Mouse (Mus musculus) lung, adult 2 months (tissue): ENCODE data around the gene Ptprg. TPM values are rescaled to one million over a fixed set of nuclear protein-coding genes. Genes with fewer than 3 reads are reported as not detected.

Experiments
- DNase-seq: peaks from one replicate; pipeline ENCODE4 v3.0.0; 2022
- H3K4me1 ChIP-seq: fragments of 200-500 bp; 2 replicates; pipeline ENCODE4 v1.6.1; 2011; ENCODE audit warnings: low read length; ENCODE audit not compliant: control insufficient read depth, insufficient read depth
- H3K4me3 ChIP-seq: fragments of 200-500 bp; replicated peaks from 2 replicates; pipeline ENCODE3; 2011; ENCODE audit warnings: low read depth, mild to moderate bottlenecking, control low read depth, low read length; ENCODE audit errors: extremely low read depth
- CTCF ChIP-seq: fragments of 200-500 bp; IDR thresholded peaks from 2 replicates; pipeline ENCODE4 v1.5.1; 2011; ENCODE audit warnings: mild to moderate bottlenecking, low read length, control low read depth; ENCODE audit not compliant: insufficient read depth
- POLR2A ChIP-seq: fragments of 200-500 bp; IDR thresholded peaks from 2 replicates; pipeline ENCODE4 v1.6.1; 2011; ENCODE audit warnings: low read depth, mild to moderate bottlenecking, control low read depth, low read length, borderline replicate concordance; ENCODE audit errors: extremely low read depth
- WGBS: fragments of 180-500 bp; shearing (Covaris S2); methylation state at CpG from one replicate; pipeline ENCODE4 v1.1.7; 2018; 5-methylcytosine and 5-hydroxymethylcytosine counted together
- polyA plus RNA-seq: library from polyadenylated mRNA; depleted of rRNA; stranded (reverse); fragments of >200 nt; gene quantifications from 2 replicates; pipeline ENCODE4 v1.2.3, GENCODE M21; 2012

Gene Ptprg
- polyA plus RNA-seq, 1 experiment = 79.9 TPM

- no peak for DNase-seq
- TF ChIP-seq CTCF = no peak
- TF ChIP-seq POLR2A = no peak
- WGBS = 79% methylated on average over 7 of the region's 7 CpGs
- no peak overlapping the region for H3K4me3 ChIP-seq
- peaks cover under 1% of the 10 kb centered on the region; the same call in 1 of the 2 replicates for H3K4me1 ChIP-seq
These were observed 269.7 kb downstream of the Ptprg start for GRCm38 (mm10) chr14:11822830-11823700.

GRCm38 (mm10) chr14:11823701-11824095 lies 270.4 kb downstream of the Ptprg start:
- DNase-seq = no peak
- 78% methylated on average over 6 of the region's 6 CpGs for WGBS
- no peaks in the 10 kb centered on the region for H3K4me1 ChIP-seq
- H3K4me3 ChIP-seq = no peak overlapping the region
- TF ChIP-seq CTCF (no peak), POLR2A (no peak)

- Histone ChIP-seq H3K4me3 (no peak overlapping the region), H3K4me1 (no peaks in the 10 kb centered on the region)
- DNase-seq = no peak
- TF ChIP-seq POLR2A (no peak), CTCF (no peak)
- WGBS = 91% methylated on average over 8 of the region's 8 CpGs
These were observed 271.6 kb downstream of the Ptprg start for GRCm38 (mm10) chr14:11824915-11825314.

- no peak for TF ChIP-seq POLR2A
- no peak for TF ChIP-seq CTCF
- H3K4me3 ChIP-seq = no peak overlapping the region
- H3K4me1 ChIP-seq = no peaks in the 10 kb centered on the region
- DNase-seq = no peak
- 86% methylated on average over 2 of the region's 2 CpGs for WGBS
These were observed 272.2 kb downstream of the Ptprg start for GRCm38 (mm10) chr14:11825551-11825950.

DNA sequence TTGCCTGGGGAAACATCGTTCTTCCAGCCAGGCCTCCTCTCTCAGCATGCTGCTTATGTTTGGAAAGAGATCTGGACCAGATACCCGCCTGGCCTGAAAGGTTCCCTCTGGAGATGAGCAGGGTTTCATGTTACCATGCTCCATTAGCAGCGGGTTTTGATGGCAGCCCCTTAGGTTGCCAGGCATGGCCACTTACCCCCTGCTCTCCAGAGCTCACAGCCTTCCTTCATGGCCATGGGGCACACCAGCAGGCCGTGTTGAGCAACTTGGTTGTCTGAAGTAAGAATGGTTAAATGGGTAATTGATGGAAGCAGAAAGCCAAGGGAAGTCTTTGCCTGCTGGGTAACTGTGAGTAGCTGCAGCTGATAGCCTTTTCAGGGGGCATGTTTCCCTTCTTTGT lies 274.8 kb downstream of the Ptprg start:
- WGBS = 64% methylated on average over 4 of the region's 4 CpGs
- DNase-seq = no peak
- Histone ChIP-seq H3K4me3 (no peak overlapping the region), H3K4me1 (no peaks in the 10 kb centered on the region)
- TF ChIP-seq POLR2A (no peak), CTCF (no peak)

DNA sequence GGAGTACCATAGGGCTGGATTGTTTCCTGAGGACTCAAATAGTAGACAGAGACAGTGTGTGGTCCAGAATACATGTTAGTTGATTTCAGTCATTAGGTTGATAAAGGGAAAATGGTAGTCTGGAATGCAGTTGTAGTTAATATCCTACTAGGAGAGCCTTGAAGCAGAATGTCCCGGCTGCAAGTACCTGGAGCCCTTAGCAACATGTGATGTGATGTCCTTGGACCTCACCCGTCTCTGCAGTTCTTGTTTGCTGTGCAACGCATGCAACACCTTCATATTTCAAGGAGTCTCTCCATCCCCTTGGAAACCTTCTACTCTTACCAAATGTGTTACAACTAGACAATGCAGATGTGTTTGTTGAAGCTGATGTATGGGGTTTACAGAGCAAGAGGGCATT lies 280.3 kb downstream of the Ptprg start:
- 71% methylated on average over 3 of the region's 3 CpGs for WGBS
- H3K4me3 ChIP-seq = no peak overlapping the region
- no peak for DNase-seq
- H3K4me1 ChIP-seq = no peaks in the 10 kb centered on the region; the same call in none of the 2 replicates
- TF ChIP-seq POLR2A (no peak), CTCF (no peak)

GRCm38 (mm10) chr14:11835706-11836445 lies 282.5 kb downstream of the Ptprg start:
- TF ChIP-seq POLR2A = no peak
- TF ChIP-seq CTCF = no peak
- DNase-seq = no peak
- Histone ChIP-seq H3K4me1 (no peaks in the 10 kb centered on the region; the same call in none of the 2 replicates), H3K4me3 (no peak overlapping the region)
- 79% methylated on average over 12 of the region's 12 CpGs for WGBS

- peaks cover 4% of the 10 kb centered on the region for H3K4me1 ChIP-seq
- H3K4me3 ChIP-seq = no peak overlapping the region
- DNase-seq = no peak
- 97% methylated on average over 1 of the region's 1 CpGs for WGBS
- TF ChIP-seq POLR2A = no peak
- no peak for TF ChIP-seq CTCF
These were observed 284.4 kb downstream of the Ptprg start for GRCm38 (mm10) chr14:11837714-11838113.

GRCm38 (mm10) chr14:11841621-11842020 lies 288.3 kb downstream of the Ptprg start:
- H3K4me1 ChIP-seq = peaks cover 4% of the 10 kb centered on the region
- TF ChIP-seq POLR2A = no peak
- TF ChIP-seq CTCF = no peak
- DNase-seq = no peak
- no peak overlapping the region for H3K4me3 ChIP-seq
- WGBS = 50% methylated on average over 4 of the region's 4 CpGs

- 43% methylated on average over 3 of the region's 3 CpGs for WGBS
- Histone ChIP-seq H3K4me1 (peaks cover 7% of the 10 kb centered on the region), H3K4me3 (no peak overlapping the region)
- no peak for DNase-seq
- no peak for TF ChIP-seq POLR2A
- TF ChIP-seq CTCF = no peak
These were observed 299.6 kb downstream of the Ptprg start for GRCm38 (mm10) chr14:11852896-11853295.
